Comparison of ENCODE assay signal across 8 mouse cellular contexts in genomic region chr7:102268395-102268748, GRCm38 (mm10). TPM values are rescaled to one million over a fixed set of nuclear protein-coding genes. Genes with fewer than 3 reads are reported as not detected.
DNase-seq lines count a peak whose midpoint lies in the region; ATAC-seq and TF ChIP-seq lines count a peak whose summit lies in the region.

No protein-coding gene starts in this region.

- no peak overlapping the region for H3K27ac ChIP-seq in kidney, adult 2 months (ENCODE audit: insufficient read depth, low read depth, low read length)
- peak overlapping the region; percentile 77 for H3K27ac ChIP-seq in bone marrow, adult 2 months (ENCODE audit: control insufficient read depth, insufficient read depth, low read depth, low read length, poor library complexity)
- no peak overlapping the region for H3K27ac ChIP-seq in hindbrain, embryonic 12.5 days
- no peak overlapping the region for H3K27ac ChIP-seq in midbrain, embryonic 12.5 days (replicated peaks)

- TF ChIP-seq CTCF in kidney, adult 2 months (conservative IDR thresholded peaks at IDR 0.05; ENCODE audit: insufficient read depth, insufficient read length, low read depth, low read length), result no peak
- TF ChIP-seq CTCF in bone marrow, adult 2 months (IDR thresholded peaks at IDR 0.05; ENCODE audit: control insufficient read depth, insufficient read depth, low read length), result no peak

- H3K9me3 ChIP-seq in hindbrain, embryonic 12.5 days (replicated peaks), result no peaks in the 10 kb centered on the region
- no peaks in the 10 kb centered on the region for H3K9me3 ChIP-seq in midbrain, embryonic 12.5 days

- TF ChIP-seq POLR2A in kidney, adult 2 months (IDR thresholded peaks at IDR 0.05; ENCODE audit: low read depth, low read length), result no peak
- TF ChIP-seq POLR2A in bone marrow, adult 2 months (IDR thresholded peaks at IDR 0.05; ENCODE audit: borderline replicate concordance, control insufficient read depth, low read depth, low read length), result no peak

- peak overlapping the region; percentile 73 for H3K9ac ChIP-seq in hindbrain, embryonic 12.5 days
- H3K9ac ChIP-seq in midbrain, embryonic 12.5 days (replicated peaks), result peak overlapping the region; percentile 72

- DNase-seq in kidney, adult 2 months, result no peak
- no peak for DNase-seq in kidney, postnatal 25 days
- DNase-seq in adrenal gland, adult (ENCODE audit: inconsistent age in 2 of 2, low spot score in 1 of 2), result no peak
- DNase-seq in left cerebral cortex, postnatal 25 days (ENCODE audit: low spot score in 2 of 2), result no peak

- H3K4me2 ChIP-seq in hindbrain, embryonic 12.5 days (replicated peaks), result peak overlapping the region; percentile 98
- H3K4me2 ChIP-seq in midbrain, embryonic 12.5 days (replicated peaks), result peak overlapping the region; percentile 98

- H3K27me3 ChIP-seq in kidney, adult 2 months (replicated peaks; ENCODE audit: control insufficient read depth, insufficient read depth, low read length), result no peaks in the 10 kb centered on the region
- H3K27me3 ChIP-seq in hindbrain, embryonic 12.5 days, result peaks cover 15% of the 10 kb centered on the region
- peaks cover 23% of the 10 kb centered on the region for H3K27me3 ChIP-seq in midbrain, embryonic 12.5 days

- no peak for ATAC-seq in hindbrain, embryonic 12.5 days (ENCODE audit: low FRiP score)
- ATAC-seq in midbrain, embryonic 12.5 days (ENCODE audit: low FRiP score, low read depth), result no peak
- no peak for ATAC-seq in monocyte, adult 5-6 weeks (replicated peaks; ENCODE audit: insufficient number of reproducible peaks, low FRiP score, low TSS enrichment, poor library complexity, severe bottlenecking)

- no peaks in the 10 kb centered on the region for H3K36me3 ChIP-seq in kidney, adult 2 months (ENCODE audit: control insufficient read depth, insufficient read depth, low read length)
- no peaks in the 10 kb centered on the region for H3K36me3 ChIP-seq in hindbrain, embryonic 12.5 days
- H3K36me3 ChIP-seq in midbrain, embryonic 12.5 days, result no peaks in the 10 kb centered on the region

- WGBS in kidney, adult 2 months, result 25% methylated on average over 12 of the region's 12 CpGs
- 2% methylated on average over 12 of the region's 12 CpGs for WGBS in bone marrow, adult 2 months
- 6% methylated on average over 12 of the region's 12 CpGs for WGBS in hindbrain, embryonic 12.5 days
- WGBS in midbrain, embryonic 12.5 days, result 6% methylated on average over 12 of the region's 12 CpGs

- intact Hi-C loops in left cerebral cortex, postnatal 25 days (cut with DNase I), result loop anchor here (5.0 kb wide), 1 partner anchor 99 kb away; no protein-coding TSS in a partner anchor

- peak overlapping the region; percentile 87 for H3K4me3 ChIP-seq in kidney, adult 2 months (ENCODE audit: insufficient read depth, low read depth, low read length)
- peak overlapping the region; percentile 95 for H3K4me3 ChIP-seq in bone marrow, adult 2 months (replicated peaks; ENCODE audit: control insufficient read depth, low read depth, low read length)
- peak overlapping the region; percentile 89 for H3K4me3 ChIP-seq in hindbrain, embryonic 12.5 days
- H3K4me3 ChIP-seq in midbrain, embryonic 12.5 days, result peak overlapping the region; percentile 86

- H3K4me1 ChIP-seq in kidney, adult 2 months (ENCODE audit: control insufficient read depth, insufficient read depth, low read length), result no peaks in the 10 kb centered on the region
- H3K4me1 ChIP-seq in bone marrow, adult 2 months (ENCODE audit: control insufficient read depth, insufficient read depth, low read length), result no peaks in the 10 kb centered on the region; the same call in 1 of the 2 replicates
- H3K4me1 ChIP-seq in hindbrain, embryonic 12.5 days, result peaks cover 10% of the 10 kb centered on the region
- H3K4me1 ChIP-seq in midbrain, embryonic 12.5 days, result peaks cover 10% of the 10 kb centered on the region

RNA-seq across cellular contexts. Expression of gene Stim1, which starts 0.8 kb away (rescaled TPM):
- polyA plus RNA-seq in kidney, adult 2 months (2012; rRNA removed), result 33.6 and 37.0 TPM in 2 replicates
- polyA plus RNA-seq in bone marrow, adult 2 months (2011; ENCODE audit: insufficient read depth, insufficient read length, low replicate concordance, missing spikeins), result 12.8 and 24.8 TPM in 2 replicates
- 14.8 and 17.1 TPM in 2 replicates for polyA plus RNA-seq in hindbrain, embryonic 12.5 days (2016; fragmentation: Nextera tagmentation; extraction: Ambion mirVana)
- 14.7 and 16.2 TPM in 2 replicates for polyA plus RNA-seq in midbrain, embryonic 12.5 days (2016; fragmentation: Nextera tagmentation; extraction: Ambion mirVana)
- 46.8 to 79.7 TPM (median 51.0 TPM) in 3 replicates for total RNA-seq in monocyte, adult 5-6 weeks (2017)
- 10 to 100 TPM; 80.6 to 87.9 TPM for total RNA-seq in left cerebral cortex, postnatal 25 days (2021)

RNA-seq across cellular contexts. Expression of gene Rhog, which starts 12.5 kb away (rescaled TPM):
- polyA plus RNA-seq in kidney, adult 2 months (2012; rRNA removed), result 39.2 and 52.3 TPM in 2 replicates
- 89.0 and 95.2 TPM in 2 replicates for polyA plus RNA-seq in bone marrow, adult 2 months (2011; ENCODE audit: insufficient read depth, insufficient read length, low replicate concordance, missing spikeins)
- polyA plus RNA-seq in hindbrain, embryonic 12.5 days (2016; fragmentation: Nextera tagmentation; extraction: Ambion mirVana), result 29.8 and 29.9 TPM in 2 replicates
- 21.6 and 27.0 TPM in 2 replicates for polyA plus RNA-seq in midbrain, embryonic 12.5 days (2016; fragmentation: Nextera tagmentation; extraction: Ambion mirVana)
- 46.7 to 78.6 TPM (median 62.1 TPM) in 3 replicates for total RNA-seq in monocyte, adult 5-6 weeks (2017)
- 10 to 100 TPM; 22.7 to 23.5 TPM for total RNA-seq in left cerebral cortex, postnatal 25 days (2021)

RNA-seq across cellular contexts. Expression of gene Pgap2, which starts 58.4 kb away (rescaled TPM):
- polyA plus RNA-seq in kidney, adult 2 months (2012; rRNA removed), result 50.8 and 65.9 TPM in 2 replicates
- 6.9 and 24.4 TPM in 2 replicates for polyA plus RNA-seq in bone marrow, adult 2 months (2011; ENCODE audit: insufficient read depth, insufficient read length, low replicate concordance, missing spikeins)
- 57.1 and 61.0 TPM in 2 replicates for polyA plus RNA-seq in hindbrain, embryonic 12.5 days (2016; fragmentation: Nextera tagmentation; extraction: Ambion mirVana)
- 49.9 and 50.1 TPM in 2 replicates for polyA plus RNA-seq in midbrain, embryonic 12.5 days (2016; fragmentation: Nextera tagmentation; extraction: Ambion mirVana)
- total RNA-seq in monocyte, adult 5-6 weeks (2017), result 14.2 to 22.1 TPM (median 16.5 TPM) in 3 replicates
- 10 to 100 TPM; 23.3 to 28.8 TPM for total RNA-seq in left cerebral cortex, postnatal 25 days (2021)

RNA-seq across cellular contexts. Expression of gene Nup98, which starts 58.4 kb away (rescaled TPM):
- polyA plus RNA-seq in kidney, adult 2 months (2012; rRNA removed), result 13.0 and 13.3 TPM in 2 replicates
- 10.4 and 18.9 TPM in 2 replicates for polyA plus RNA-seq in bone marrow, adult 2 months (2011; ENCODE audit: insufficient read depth, insufficient read length, low replicate concordance, missing spikeins)
- polyA plus RNA-seq in hindbrain, embryonic 12.5 days (2016; fragmentation: Nextera tagmentation; extraction: Ambion mirVana), result 42.0 and 42.3 TPM in 2 replicates
- polyA plus RNA-seq in midbrain, embryonic 12.5 days (2016; fragmentation: Nextera tagmentation; extraction: Ambion mirVana), result 43.3 and 45.8 TPM in 2 replicates
- 67.0 to 71.8 TPM (median 71.7 TPM) in 3 replicates for total RNA-seq in monocyte, adult 5-6 weeks (2017)
- 10 to 100 TPM; 39.7 to 43.5 TPM for total RNA-seq in left cerebral cortex, postnatal 25 days (2021)
